Mouse (Mus musculus) forebrain, embryonic 14.5 days (tissue): ENCODE data around the gene Ppt2. TPM values are rescaled to one million over a fixed set of nuclear protein-coding genes. Genes with fewer than 3 reads are reported as not detected.
A peak's percentile ranks its signal among the peaks of the same experiment; 100 is the strongest.

ENCODE experiments used
- ATAC-seq: fragments of 200-750 bp; cut with Nextera tagmentation; 2 replicates; pipeline ENCODE4 v1.8.0; 2017; ENCODE audit warnings: mild to moderate bottlenecking, moderate library complexity
- DNase-seq: peaks from one replicate; pipeline ENCODE4 v3.0.0-alpha.2; 2015; ENCODE audit warnings: low spot score
- H3K27ac ChIP-seq: fragments of 300-500 bp; sonication (generic); 2 replicates; pipeline ENCODE4 v1.5.1; 2014; ENCODE audit warnings: low read depth, mild to moderate bottlenecking, control low read depth, low read length, moderate library complexity
- H3K27me3 ChIP-seq: fragments of 300-500 bp; sonication (generic); replicated peaks from 2 replicates; pipeline ENCODE4 v1.6.1; 2014; ENCODE audit warnings: low read length, control low read depth, mixed read lengths; ENCODE audit not compliant: control insufficient read depth, insufficient read depth
- H3K36me3 ChIP-seq: fragments of 300-500 bp; sonication (generic); 2 replicates; pipeline ENCODE4 v1.6.1; 2014; ENCODE audit warnings: low read length, control low read depth; ENCODE audit not compliant: control insufficient read depth, insufficient read depth
- H3K4me1 ChIP-seq: fragments of 300-500 bp; sonication (generic); 2 replicates; pipeline ENCODE4 v1.6.1; 2014; ENCODE audit warnings: antibody characterized with exemption, low read length, control low read depth; ENCODE audit not compliant: control insufficient read depth, insufficient read depth
- H3K4me2 ChIP-seq: fragments of 300-500 bp; sonication (generic); 2 replicates; pipeline ENCODE4 v1.6.1; 2014; ENCODE audit warnings: mild to moderate bottlenecking, control low read depth, low read length
- H3K4me3 ChIP-seq: fragments of 300-500 bp; sonication (generic); 2 replicates; pipeline ENCODE4 v1.5.1; 2014; ENCODE audit warnings: low read depth, low read length, control low read depth
- H3K9ac ChIP-seq: fragments of 300-500 bp; sonication (generic); 2 replicates; pipeline ENCODE4 v1.6.1; 2014; ENCODE audit warnings: mild to moderate bottlenecking, low read length, control low read depth, moderate library complexity
- H3K9me3 ChIP-seq: fragments of 300-500 bp; sonication (generic); replicated peaks from 2 replicates; pipeline ENCODE4 v1.6.1; 2016; ENCODE audit warnings: low read length, control low read depth, mixed read lengths; ENCODE audit not compliant: control insufficient read depth
- WGBS: fragments of 180-500 bp; shearing (Covaris S2); extraction: QIAGEN DNeasy Blood & Tissue Kit; methylation state at CpG from one replicate; pipeline ENCODE4 v1.1.7; 2014; 5-methylcytosine and 5-hydroxymethylcytosine counted together
- polyA plus RNA-seq: library from polyadenylated mRNA; unstranded; fragments of >200 nt; fragmentation: Nextera tagmentation; extraction: Ambion mirVana; gene quantifications from 2 replicates; pipeline ENCODE4 v1.2.1, GENCODE M21; 2014

Gene Ppt2
- polyA plus RNA-seq, 1 experiment from 2014 or later: 23.8 TPM

DNA sequence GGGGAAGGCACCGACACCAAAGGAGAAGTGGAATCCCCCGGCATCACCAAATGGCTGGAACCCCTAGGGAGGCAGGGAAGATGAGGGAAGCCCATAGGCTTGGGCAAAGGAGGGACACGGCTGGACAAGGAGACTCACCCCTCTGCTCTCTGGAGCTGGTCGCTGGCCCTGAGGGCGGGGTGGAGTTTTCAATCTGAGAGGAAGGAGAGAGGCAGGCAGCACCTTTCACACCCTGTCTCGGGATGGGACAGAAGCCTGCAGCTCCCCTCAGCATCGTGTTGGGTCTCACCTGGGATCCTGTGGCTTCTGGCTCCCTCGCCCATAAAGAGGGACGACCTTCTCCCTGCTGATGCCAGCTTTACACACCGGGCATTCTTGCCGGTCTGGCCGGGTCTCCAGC, 26.5 kb downstream of the Ppt2 start:
- ATAC-seq (no peak), DNase-seq (no peak)
- Histone ChIP-seq H3K36me3 (peaks cover 24% of the 10 kb centered on the region), H3K9ac (no peak overlapping the region), H3K27me3 (no peaks in the 10 kb centered on the region), H3K27ac (no peak overlapping the region), H3K9me3 (no peaks in the 10 kb centered on the region), H3K4me2 (peak overlapping the region; percentile 66; the same call in 1 of the 2 replicates), H3K4me3 (no peak overlapping the region), H3K4me1 (peaks cover 19% of the 10 kb centered on the region)
- 90% methylated on average over 12 of the region's 12 CpGs for WGBS

DNA sequence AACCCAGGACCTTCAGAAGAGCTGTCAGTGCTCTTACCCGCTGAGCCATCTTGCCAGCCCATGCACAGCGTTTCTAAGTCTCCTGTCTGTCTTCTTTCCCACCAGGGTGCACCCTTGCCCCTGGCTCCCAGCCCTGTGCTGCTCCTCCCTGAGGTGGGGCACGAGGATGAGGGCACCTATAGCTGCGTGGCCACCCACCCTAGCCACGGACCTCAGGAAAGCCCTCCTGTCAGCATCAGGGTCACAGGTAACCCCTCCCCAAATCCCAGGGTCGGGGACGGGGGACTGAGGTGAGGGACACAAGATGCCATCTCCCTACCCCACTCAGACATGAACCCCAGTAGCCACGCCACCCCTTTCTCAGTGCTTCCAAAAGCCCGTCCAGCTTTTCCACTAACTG, 28.4 kb downstream of the Ppt2 start:
- no peak overlapping the region for H3K4me2 ChIP-seq
- H3K4me1 ChIP-seq: peaks cover 9% of the 10 kb centered on the region
- H3K27ac ChIP-seq: no peak overlapping the region
- ATAC-seq (no peak), DNase-seq (no peak)
- H3K36me3 ChIP-seq: peaks cover 36% of the 10 kb centered on the region
- no peak overlapping the region for H3K9ac ChIP-seq
- no peaks in the 10 kb centered on the region for H3K9me3 ChIP-seq
- H3K27me3 ChIP-seq: no peaks in the 10 kb centered on the region
- 70% methylated on average over 9 of the region's 9 CpGs for WGBS
- H3K4me3 ChIP-seq: no peak overlapping the region

DNA sequence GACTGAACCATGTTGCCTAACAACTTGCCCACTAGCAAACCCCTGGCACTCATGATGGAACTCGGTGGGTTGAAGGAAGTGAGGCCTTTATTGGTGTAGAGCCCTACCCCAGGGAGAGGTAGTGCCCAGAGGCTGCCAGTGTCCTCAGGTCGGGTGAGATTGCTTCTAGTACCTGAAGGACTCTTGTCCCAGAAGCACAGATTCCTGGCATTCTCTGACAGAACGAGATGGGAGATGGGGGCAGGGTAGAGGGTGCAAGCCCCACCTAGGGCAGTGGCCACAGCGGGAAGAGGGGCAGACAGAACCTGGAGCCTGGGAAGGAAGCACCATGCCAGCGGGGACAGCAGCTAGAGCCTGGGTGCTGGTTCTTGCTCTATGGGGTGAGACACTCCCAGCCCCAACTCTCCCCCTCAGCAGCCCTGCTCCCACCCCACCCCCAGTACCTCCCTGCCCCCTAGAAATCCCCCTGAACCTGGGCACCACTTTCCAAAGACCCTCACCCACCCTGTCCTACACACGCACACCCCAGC, 30.7 kb downstream of the Ppt2 start, which contains the start of gene Ager:
Gene Ager (plus strand): TSS at position 297 of the 530 bp plus-strand sequence.
- Histone ChIP-seq H3K4me1 (peaks cover 14% of the 10 kb centered on the region), H3K36me3 (peaks cover 46% of the 10 kb centered on the region), H3K27me3 (no peaks in the 10 kb centered on the region), H3K27ac (no peak within 1 kb of the TSS), H3K9me3 (no peaks in the 10 kb centered on the region), H3K4me3 (no peak within 1 kb of the TSS), H3K4me2 (no peak within 1 kb of the TSS), H3K9ac (no peak within 1 kb of the TSS)
- ATAC-seq: no peak
- 25% methylated on average over 6 of the region's 6 CpGs for WGBS
- DNase-seq: no peak

DNA sequence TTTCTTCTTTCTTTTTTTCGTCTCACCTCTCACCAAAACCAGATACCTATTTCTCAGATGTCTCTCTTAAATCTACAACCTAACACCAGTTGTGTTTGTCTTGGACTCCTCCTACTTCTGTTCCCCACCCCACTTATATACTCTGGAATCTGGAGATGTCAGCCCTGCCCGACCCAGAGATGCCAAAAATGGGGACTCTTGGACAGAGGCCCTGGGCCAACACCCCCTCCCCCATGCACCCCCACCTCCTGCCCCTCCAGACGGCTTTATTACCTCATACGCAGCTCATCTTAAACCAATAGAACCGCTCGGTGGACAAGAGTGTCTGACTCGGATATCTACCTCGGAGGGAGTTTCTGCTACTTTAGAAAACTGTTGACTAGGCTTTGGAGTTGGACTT, 32.2 kb downstream of the Ppt2 start:
- Histone ChIP-seq H3K4me2 (no peak overlapping the region), H3K27ac (no peak overlapping the region), H3K4me1 (peaks cover 15% of the 10 kb centered on the region), H3K9me3 (no peaks in the 10 kb centered on the region), H3K4me3 (no peak overlapping the region), H3K36me3 (peaks cover 35% of the 10 kb centered on the region), H3K27me3 (no peaks in the 10 kb centered on the region), H3K9ac (no peak overlapping the region)
- no peak for DNase-seq
- WGBS: 79% methylated on average over 8 of the region's 8 CpGs
- no peak for ATAC-seq

DNA sequence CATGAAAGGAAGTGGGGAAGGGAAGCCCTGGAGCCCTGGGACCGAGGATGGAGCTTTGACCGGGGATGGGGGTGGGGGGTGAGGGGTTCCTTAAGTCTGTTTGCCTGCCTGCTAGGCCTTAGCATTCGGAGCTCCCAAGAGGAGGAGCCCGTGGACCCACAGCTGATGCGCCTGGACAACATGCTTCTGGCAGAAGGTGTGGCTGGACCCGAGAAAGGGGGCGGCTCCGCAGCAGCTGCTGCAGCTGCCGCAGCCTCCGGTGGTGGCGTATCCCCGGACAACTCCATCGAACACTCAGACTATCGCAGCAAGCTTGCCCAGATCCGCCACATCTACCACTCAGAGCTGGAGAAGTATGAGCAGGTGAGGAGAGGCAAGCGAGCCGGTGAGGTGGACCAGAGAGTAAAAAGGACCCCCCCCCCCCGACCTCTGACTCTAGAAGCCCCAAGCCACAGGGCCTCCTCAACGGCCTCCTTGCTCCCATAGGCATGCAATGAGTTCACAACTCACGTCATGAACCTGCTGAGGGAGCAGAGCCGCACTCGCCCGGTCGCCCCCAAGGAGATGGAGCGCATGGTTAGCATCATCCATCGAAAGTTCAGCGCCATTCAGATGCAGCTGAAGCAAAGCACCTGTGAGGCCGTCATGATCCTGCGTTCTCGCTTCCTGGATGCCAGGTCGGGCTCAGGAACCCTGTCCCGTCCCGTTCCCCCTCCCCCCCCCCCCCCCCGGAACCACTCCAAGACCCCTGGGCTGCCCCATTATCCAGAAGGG, 34.4 kb downstream of the Ppt2 start:
- Histone ChIP-seq H3K36me3 (peaks cover 22% of the 10 kb centered on the region), H3K4me3 (peak overlapping the region; percentile 86), H3K27me3 (no peaks in the 10 kb centered on the region), H3K9ac (peak overlapping the region; percentile 99), H3K4me2 (peak overlapping the region; percentile 84), H3K9me3 (no peaks in the 10 kb centered on the region), H3K4me1 (peaks cover 22% of the 10 kb centered on the region), H3K27ac (peak overlapping the region; percentile 98)
- WGBS: 50% methylated on average over 33 of the region's 34 CpGs
- no peak for ATAC-seq
- peak; percentile 17 for DNase-seq

DNA sequence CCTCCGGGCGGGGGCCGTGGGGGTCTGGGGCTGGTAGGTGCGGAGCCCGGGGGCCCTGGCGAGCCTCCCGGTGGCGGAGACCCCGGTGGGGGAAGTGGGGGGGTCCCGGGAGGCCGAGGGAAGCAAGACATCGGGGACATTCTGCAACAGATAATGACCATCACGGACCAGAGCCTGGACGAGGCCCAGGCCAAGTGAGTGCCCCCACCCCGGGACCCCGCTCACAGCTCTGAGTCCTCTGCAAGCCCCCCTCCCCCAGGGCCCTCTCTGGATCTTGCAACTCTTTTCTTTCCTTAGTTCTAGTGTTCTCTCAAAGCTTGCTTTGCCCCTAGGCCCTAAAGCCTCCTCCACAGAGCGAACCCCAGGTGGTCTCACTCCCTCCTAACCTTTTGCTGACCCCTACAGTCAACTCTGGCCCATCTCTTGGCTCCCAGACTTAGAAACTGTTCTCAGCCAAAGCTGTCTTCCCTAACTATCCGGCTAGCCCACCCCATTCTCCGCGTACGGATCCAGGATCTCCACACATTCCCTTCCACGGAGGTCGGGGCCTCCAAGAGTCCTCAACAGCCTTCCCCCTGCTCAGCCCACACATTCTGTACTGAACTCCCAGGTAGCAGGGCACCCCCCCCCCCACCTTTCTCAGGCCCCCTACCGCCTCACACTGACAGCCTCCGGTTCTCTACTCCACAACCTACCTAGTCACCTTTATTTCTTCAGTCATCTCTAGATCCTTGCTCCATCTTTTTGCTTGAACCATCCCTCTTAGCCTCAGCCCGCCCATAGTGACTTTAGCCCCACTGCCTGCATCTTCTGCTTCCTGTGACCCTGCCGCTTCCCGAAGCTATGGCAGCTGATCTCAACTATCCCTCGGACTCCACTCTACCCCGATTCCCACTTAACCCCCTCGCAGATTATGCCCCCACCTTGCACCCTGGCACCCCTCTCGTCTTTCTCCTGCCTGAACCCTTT, 35.4 kb downstream of the Ppt2 start:
- Histone ChIP-seq H3K4me1 (peaks cover 25% of the 10 kb centered on the region), H3K4me3 (peak overlapping the region; percentile 86), H3K9ac (peak overlapping the region; percentile 99), H3K27me3 (no peaks in the 10 kb centered on the region), H3K9me3 (no peaks in the 10 kb centered on the region), H3K27ac (peak overlapping the region; percentile 98), H3K36me3 (peaks cover 22% of the 10 kb centered on the region), H3K4me2 (peak overlapping the region; percentile 84)
- WGBS: 1% methylated on average over 29 of the region's 32 CpGs
- ATAC-seq (peak; percentile 20), DNase-seq (peak; percentile 35)

DNA sequence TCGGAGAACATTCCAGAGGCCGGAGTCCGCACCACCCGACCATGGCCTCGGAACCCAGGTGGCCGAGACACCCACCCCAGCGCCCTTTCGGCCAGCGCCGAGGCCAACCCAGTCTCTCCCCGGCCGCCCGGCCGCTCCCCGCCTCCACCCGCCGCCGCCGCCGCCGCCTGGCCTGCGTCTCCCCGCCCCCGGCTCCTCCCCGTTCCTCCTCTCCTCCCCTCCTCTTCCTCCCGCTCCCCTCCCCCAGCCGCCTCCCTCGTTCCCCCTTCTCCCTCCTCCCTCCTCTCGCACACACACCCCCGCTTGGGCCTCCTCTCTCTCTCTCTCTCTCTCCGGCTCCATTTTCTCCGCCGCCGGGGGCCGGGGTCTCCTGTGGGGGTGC, 36.3 kb downstream of the Ppt2 start:
- DNase-seq: peak; percentile 95
- peak; percentile 44 for ATAC-seq
- H3K36me3 ChIP-seq: peaks cover 22% of the 10 kb centered on the region
- WGBS: 0% methylated on average over 27 of the region's 35 CpGs
- peak overlapping the region; percentile 84 for H3K4me2 ChIP-seq
- peaks cover 25% of the 10 kb centered on the region for H3K4me1 ChIP-seq
- no peaks in the 10 kb centered on the region for H3K27me3 ChIP-seq
- H3K27ac ChIP-seq: peak overlapping the region; percentile 98
- peak overlapping the region; percentile 99 for H3K9ac ChIP-seq
- H3K9me3 ChIP-seq: no peaks in the 10 kb centered on the region
- peak overlapping the region; percentile 86 for H3K4me3 ChIP-seq

DNA sequence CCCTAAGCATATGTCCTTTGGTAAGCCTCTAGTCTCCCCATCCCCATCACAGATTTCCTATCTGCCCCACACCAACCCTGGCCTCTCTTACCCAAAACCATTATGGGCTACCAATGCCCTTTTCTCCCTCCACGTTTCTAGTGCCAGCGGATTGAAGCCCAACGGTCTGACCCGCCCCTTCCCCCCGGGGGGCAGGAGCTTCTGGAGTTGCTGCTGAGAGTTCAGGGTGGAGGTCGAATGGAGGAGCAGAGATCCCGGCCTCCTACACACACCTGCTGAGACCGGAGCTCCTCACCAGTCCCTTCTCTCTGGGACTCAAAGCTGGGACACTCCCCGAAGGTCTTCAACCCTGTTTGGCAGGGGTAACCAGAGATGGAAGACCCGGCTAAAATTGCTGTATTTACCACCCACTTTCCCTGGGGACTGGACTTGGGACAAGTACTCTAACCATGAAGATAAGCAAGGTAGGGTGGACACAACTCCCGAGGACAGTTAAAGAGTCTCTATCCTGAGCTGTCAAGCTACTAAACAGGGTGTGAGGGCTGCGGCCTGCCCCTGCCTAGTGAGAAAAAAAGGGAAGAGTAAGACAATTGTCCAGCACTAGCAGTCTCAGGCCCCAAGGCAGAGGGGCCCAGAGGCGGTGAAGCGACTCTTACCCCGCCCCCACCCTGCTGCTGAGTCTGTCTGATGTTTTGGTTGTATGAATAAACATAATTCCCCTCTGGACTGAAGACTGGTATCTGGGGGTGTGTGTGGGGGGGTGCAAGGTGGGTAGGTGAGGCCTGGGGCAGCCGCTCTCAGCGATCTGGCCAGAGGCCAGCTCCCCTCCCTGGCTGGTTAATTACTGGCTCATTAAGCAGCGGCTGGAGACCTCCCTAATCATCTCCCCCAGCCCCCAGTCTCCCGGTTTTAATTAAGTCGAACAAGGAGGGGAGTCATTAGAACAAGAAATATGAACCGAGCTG, 37.0 kb downstream of the Ppt2 start, which contains the start of gene Pbx2:
Gene Pbx2 (plus strand): TSS at position 238 of the 965 bp plus-strand sequence.
- Histone ChIP-seq H3K27me3 (no peaks in the 10 kb centered on the region), H3K9ac (peak within 1 kb of the TSS; percentile 99), H3K36me3 (peaks cover 22% of the 10 kb centered on the region), H3K9me3 (no peaks in the 10 kb centered on the region), H3K27ac (peak within 1 kb of the TSS; percentile 98), H3K4me1 (peaks cover 27% of the 10 kb centered on the region), H3K4me3 (peak within 1 kb of the TSS; percentile 86), H3K4me2 (peak within 1 kb of the TSS; percentile 84)
- peak; percentile 83 for DNase-seq
- WGBS: 2% methylated on average over 21 of the region's 21 CpGs
- ATAC-seq: peak; percentile 27
